Mouse (Mus musculus): ENCODE results near the gene 5330417C22Rik.

5330417C22Rik gene

GRCm38 (mm10) chr3:108411026-108411753 is 125.1 kb downstream of the 5330417C22Rik start:
- peak; percentile 89 for DNase-seq

GRCm38 (mm10) chr3:108410359-108410714 is 126.0 kb downstream of the 5330417C22Rik start:
- DNase-seq, result peak; percentile 37

- DNase-seq, result peak; percentile 36
These were observed 126.5 kb downstream of the 5330417C22Rik start for GRCm38 (mm10) chr3:108409656-108410358.

- DNase-seq, result peak; percentile 33
These were observed 127.8 kb downstream of the 5330417C22Rik start for GRCm38 (mm10) chr3:108408517-108409008.

GRCm38 (mm10) chr3:108406306-108406885 is 129.9 kb downstream of the 5330417C22Rik start:
- DNase-seq, result no peak

Measured in kidney, postnatal 14 days (tissue).